Mouse (Mus musculus): ENCODE measurements at regions not wholly inside any gene's neighbourhood (a gene's known extent, or its start where the extent isn't known, plus 50 kb on each side); places are given as distances from the start of the nearest gene placed in this dataset.

DNA sequence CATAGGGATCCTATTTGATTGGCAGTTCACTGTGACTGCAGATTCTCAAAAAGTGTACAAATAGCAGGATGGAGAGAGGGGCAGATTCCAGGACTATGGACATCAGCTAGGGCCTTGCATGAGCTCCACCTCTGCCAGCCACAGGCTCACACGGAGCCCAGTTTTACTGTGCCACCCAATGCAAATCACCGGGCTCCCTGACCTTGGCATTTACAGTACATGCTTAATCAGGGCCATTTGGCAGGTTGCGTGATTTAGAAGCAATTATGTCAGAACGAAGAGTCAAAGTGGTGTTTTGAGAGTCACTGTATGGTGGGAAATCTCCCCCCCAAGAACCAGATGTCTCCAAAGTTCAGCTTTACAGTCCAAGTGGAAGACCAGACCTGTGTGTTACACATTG, 456.1 kb downstream of the Bnc2 start:
- no peak for DNase-seq (ENCODE audit: low spot score in 2 of 2)

- DNase-seq (ENCODE audit: low spot score in 2 of 2): no peak
These were observed 452.9 kb downstream of the Bnc2 start for GRCm38 (mm10) chr4:84222057-84222717.

- DNase-seq (ENCODE audit: low spot score in 2 of 2): no peak
These were observed 452.2 kb downstream of the Bnc2 start for GRCm38 (mm10) chr4:84222805-84223335.

- no peak for DNase-seq (ENCODE audit: low spot score in 2 of 2)
These were observed 450.5 kb downstream of the Bnc2 start for GRCm38 (mm10) chr4:84224556-84224955.

All from layer of hippocampus, adult 8-10 months (tissue).